Mouse (Mus musculus) left cerebral cortex, adult 18-20 months (tissue): Measurements from ENCODE around the gene C1qtnf5. TPM values are rescaled to one million over a fixed set of nuclear protein-coding genes. Genes with fewer than 3 reads are reported as not detected.
A peak's percentile ranks its signal among the peaks of the same experiment; 100 is the strongest.

Experiments used
- DNase-seq, 2 experiments: peaks; one replicate each; pipeline ENCODE4 v3.0.0; 2021 to 2022; ENCODE audit warnings: low spot score in 2 of 2, mixed read lengths in 1 of 2
- total RNA-seq, 2 experiments: library from RNA; stranded (reverse); gene quantifications; 2 replicates each; pipeline ENCODE4 v1.2.3; 2021

The C1qtnf5 gene
- total RNA-seq, 2 experiments from 2014 or later = 18.1 to 23.2 TPM

DNA sequence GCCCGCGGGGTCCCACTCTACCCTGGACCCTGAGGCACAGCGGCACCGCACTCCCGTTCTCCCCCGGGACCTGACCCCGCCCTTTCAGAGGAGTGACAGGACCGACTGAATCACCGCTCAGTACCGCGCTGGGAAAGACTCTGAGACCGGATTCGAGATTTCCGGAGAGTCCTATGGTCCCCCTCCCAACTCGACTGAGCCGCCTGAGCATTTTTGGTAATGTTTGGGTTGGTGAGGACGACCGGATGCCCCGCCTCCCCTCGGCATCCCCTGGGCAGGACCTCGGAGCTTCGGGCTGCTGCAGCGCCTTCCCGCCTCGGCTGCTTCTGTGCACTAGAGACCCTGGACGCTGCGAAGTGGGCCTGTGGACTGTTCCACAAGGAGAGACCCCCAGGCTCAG lies 23.0 kb downstream of the C1qtnf5 start:
- DNase-seq = no peak

DNA sequence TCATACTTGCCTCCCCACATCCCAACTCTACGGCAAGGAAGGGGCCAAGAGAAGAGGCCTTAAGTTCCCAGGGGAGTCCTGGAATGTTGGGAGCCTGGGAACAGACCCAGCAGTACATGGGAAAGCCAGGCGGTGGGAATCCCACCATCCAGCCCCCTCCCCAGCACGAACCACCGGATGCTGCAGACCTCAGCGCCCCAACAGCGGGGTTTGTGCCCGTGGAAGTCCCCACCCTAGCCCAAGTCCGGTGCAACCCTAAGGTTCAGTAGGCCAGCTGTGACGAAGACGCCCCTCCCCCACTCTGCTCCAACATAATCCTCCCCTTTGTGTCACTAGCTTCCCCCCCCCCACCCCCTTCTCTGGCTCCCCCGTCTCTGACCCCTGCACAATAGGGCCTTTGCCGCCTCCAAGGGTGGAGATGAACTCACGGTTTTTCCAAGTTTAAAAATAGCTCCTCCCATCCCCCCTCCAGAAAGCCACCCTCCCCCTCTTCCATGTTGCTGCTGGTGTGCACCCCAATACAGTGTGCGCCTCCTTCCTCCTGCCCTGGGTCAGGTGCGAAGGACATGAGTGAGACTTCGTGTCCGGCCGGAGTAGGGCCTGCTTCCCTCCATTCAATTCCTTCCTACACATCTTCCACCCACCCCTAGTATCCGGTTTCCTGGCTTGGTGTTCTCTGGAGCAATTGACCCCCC lies 23.7 kb downstream of the C1qtnf5 start:
- DNase-seq = peak in 1 of 2 experiments; percentile 27

DNA sequence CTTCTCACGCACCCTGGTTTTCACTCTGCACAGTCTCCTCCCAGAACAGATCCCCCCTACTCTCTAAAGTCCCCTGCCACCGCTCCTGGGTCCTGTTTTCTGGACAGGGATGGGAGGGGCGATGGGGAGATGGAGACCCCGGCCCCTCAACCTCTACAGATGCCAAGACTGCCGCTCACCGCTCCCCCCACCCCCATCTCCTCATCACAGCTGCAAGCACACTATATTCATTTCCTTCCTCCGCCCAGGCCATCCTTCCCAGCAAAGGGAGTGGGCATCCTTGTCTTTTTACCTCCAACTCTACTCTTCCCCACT lies 24.2 kb downstream of the C1qtnf5 start:
- no peak for DNase-seq

DNA sequence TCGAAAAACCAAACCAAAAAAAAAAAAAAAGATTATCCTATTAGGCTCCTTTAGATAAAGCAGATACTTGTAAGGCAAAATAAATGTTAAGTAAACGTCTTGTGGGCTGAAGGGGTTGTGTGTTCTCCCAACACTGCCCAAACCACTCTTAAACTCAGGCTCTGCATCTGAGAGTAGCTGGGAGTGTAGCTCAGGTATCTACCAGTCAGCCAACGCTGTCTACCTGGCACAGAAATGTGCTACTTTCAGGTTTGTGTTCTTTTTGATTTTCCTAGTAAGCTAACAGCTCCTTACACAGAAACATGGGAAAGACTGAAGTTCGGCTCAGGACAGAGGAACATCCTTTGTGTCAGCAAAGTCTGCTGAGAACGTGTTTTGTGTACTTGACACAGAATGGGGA lies 25.2 kb downstream of the C1qtnf5 start:
- DNase-seq = no peak

DNA sequence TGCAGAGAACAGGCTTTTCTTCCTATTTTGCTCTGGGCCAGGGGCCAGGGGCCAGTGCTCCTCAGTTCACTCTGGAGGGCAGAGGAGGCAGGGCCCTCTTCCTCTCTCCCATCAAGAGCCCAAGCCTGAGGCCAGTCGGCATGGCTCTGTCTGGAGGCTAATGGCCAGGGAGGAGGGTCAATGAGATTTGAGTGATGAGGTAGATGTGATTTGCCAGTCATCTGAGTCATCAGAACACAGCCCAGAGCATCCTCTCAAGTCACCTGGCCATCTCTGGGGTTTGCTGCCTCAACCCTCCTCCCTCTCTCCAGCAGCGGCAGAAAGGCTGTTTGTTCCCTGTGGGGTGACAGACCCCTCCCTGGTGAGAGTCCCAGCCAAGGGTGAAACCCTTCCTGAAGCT lies 26.2 kb downstream of the C1qtnf5 start:
- no peak for DNase-seq

DNA sequence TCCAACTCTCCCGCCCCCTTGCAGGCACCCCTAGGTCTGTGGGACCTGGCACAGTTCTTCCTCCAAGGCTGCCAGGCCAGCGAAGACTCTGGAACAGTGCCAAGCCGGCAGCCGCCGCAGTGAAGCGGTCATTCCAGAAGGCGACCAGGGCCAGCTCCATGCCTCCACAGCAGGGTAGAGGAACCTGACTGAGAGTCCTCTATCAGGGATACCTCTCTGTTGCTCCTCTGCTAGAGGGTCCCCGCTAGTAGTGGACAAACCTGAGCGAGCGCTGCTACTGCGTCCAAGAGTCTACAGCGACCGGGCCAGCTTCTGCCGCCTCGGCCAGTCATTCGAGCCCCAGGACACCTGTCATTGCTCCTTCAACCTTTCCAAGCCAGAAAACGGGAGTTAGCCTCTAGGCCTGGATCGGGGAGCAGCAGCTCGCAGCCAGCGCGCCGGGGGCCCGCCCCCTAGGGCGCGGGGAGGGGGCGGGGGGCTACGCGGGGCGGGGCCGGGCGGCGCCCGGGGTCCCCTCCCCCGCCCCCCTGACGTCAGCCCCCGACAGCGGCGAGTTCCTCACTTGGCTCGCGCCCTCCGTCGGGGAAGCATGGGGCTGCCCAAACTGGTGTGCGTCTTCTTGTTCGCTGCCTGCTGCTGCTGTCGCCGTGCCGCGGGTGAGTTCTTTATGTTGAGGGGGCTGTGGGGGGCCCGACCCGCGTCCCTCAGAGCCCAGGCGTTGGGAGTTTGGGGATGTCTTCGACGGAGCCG lies 27.2 kb downstream of the C1qtnf5 start, which contains the start of gene Mcam:
Gene Mcam, plus strand, starts transcription at position 369 of the 750 bp plus-strand sequence.
- no peak for DNase-seq

DNA sequence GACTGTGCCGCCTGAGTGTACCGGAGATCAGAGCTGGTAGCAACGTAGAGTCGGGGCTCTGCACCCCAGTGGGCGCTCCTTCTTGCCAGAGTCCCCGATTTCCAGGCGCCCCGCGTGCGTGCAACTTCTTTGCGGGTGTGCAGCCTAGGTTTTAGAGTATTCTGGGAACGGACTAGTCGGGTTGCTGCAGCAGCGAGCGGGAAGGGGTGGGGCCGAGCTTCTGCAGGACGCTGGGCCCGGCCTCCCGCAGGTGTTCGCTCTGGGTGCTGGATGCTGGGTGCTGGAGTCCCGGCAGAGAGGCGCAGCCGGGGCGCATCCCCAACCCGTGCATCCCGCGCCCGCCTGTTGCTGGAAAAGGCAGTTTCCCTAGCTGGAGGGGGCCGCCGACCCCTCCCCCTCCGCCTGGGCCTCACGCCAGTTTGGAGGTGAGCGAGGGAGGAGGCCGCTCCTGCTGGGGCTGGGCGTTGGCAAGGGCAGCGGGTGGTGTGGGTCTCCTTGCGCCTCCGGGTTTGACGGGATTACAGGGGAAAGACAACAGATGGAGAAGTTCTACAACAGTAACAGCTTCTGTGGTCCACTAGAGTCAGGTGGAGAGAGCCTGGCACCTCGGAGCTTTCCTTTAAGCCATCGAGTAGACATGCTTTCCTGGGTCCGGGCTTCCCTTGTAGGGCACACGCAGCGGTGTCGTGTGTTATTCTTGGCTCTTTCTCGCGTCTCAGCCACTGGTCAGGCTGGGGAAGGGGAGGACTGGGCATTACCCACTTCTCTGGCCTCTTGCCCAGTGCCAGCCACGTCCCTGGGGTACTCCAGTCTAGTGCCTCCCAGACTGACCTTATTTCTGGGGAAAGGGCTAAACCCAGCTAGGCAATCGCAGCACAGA lies 28.0 kb downstream of the C1qtnf5 start:
- no peak for DNase-seq

DNA sequence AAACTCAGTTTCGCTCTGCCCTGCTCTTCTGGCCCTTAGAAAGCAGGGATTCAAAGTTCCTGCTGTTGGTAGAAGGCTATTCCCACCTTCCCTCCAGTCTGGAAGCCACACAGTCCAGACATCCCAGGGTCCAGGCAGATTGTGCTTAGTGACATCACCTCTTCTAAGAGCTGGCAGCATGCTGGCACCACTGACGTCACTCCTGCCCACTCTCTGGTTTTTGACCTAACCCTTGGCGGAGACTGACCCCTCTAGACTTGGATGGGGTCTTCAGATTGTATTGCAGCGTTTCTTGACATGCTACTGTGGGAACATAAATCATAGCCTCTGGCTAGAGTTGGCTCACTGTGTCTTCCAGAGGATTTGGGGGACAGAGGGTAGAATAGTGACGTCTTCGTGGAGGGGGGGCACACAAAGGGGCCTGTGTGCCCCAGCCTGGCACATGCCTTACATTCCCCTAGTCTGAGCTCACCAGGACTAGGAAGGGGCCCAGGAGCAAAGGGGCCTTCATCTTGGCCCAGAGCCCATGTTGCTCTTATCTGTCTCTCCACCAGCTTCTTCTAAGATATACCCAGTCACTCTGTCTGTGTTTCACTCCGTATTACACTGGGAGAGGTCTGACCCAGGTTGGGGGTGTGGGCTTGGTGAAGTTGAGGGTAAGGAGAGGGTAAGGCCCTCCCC lies 28.8 kb downstream of the C1qtnf5 start:
- no peak for DNase-seq

DNA sequence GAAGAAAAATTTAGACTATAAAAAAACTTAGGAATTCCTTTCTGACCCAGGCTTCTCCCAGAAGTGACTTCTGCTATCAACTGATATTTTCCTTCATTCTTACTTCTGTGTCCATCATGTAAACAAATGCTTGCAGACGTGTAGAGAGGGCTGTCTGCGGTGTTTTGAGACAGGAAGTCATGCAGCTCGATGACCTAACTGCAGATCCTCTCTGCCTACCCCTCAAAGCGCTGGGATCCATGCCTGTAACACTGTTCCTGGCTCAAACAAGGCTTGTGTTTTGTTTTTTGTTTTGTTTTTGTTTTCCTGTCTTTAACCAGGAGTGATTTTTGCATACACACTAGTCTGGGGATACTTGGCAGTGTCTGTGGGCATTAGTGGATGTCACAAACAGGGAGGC lies 30.8 kb downstream of the C1qtnf5 start:
- DNase-seq = no peak

DNA sequence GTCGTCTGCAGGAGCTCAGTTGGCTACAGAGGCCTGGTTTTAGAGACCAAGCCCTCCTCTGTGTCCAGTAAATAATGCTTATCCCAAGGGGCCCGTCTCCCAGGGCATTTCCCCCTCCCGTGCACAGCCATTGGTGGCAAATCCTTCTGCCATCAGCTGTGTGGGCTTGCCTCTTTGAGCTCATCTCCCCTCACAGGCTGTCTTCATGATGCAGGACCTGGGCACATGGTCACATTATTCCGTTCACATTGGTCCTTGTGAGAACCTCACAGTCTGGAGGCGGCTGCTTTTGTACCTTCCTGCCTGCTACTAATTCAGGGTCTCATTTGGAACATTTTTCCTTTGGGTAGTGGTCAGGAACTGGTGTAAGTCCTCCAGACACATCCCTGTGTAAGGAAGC lies 34.9 kb downstream of the C1qtnf5 start:
- no peak for DNase-seq

DNA sequence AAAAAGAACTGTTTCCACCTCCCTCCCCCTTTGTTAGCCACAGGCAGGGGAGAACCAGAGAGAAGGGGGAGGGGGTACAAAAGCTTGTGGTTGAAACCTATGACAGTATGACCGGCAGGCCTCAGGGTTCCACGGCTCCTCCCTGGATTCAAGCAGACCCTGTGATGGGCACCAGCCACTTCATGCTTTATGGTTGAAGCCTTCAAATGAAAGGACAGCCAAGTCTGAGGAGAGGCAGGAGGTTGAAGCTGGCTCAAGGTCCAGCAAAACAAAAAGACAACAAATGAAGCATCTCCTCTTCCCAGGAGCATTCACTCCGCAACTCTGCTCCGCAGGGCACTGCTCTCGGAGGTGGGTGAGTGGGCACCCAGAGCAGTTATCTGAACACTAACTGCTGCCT lies 36.4 kb downstream of the C1qtnf5 start:
- DNase-seq = no peak

DNA sequence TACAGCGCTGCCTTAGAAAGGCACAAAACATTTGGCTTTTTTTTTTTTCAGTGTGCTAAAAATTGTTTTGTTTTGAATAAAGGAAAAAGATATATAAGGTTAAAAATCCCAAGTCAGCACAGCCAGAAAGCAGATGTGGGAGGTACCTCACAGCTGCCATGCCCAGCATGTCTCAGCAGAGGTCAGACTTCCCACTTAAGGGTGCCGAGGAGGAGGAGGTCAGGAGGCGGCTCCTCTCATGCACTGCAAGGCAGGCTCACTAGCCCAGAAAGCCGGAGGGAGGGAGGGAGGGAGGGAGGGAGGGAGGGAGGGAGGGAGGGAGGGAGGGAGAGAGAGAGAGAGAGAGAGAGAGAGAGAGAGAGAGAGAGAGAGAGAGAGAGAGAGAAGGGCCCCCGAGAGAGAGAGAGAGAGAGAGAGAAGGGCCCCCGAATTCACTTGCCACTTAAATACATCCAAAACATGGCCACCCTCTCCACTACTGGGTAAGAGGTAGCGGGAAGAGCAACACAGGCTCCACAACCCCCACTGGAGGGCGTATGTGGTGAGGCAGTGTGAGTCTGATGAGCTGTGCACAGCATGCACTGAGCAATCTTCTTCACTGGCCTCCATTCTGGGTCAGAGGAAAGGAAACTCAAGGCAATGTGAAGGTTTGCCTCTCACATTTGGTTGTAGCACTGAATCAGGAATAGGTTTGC lies 37.1 kb downstream of the C1qtnf5 start:
- DNase-seq = no peak

DNA sequence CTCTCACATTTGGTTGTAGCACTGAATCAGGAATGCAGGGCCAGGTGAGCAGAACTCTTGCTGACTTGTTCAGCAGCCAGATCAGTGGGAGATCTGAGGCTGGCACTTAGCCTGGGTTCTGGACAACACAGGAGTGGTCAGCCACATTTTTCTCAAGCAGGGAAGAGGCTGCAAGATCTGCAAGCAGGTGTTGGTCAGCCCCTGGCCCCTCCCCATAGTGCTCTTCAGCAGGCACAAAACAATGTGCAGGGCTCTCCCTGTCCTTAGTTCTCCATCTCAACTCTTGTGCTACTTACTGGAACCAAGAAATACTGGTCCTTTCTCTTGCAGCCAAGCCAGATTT lies 37.6 kb downstream of the C1qtnf5 start:
- DNase-seq = no peak

DNA sequence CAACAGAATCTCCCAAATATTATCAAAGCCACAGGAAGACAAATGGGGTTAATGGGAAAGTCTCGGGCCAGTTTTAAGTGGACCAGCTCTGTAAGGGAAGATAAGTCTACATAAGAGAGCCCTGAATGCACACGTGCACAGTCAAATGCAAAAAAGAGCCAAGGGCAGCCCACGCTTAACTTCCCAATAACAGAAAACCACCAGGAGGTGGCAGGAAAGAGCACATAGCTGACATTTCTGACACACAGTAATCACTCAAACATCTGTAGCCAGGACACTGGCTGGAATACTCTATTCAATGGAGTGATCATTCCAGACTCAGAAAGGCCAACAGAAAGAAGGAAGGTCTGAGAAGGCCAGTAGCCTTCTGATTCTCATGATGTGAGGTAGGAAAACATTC lies 40.2 kb downstream of the C1qtnf5 start:
- no peak for DNase-seq

Other genes starting within 250 kb of the C1qtnf5 start
- 100 to 1,000 TPM; 830 to 832 TPM for gene Thy1, start 63.9 kb upstream of the C1qtnf5 start, total RNA-seq
- gene Usp2, start 40.2 kb upstream of the C1qtnf5 start, total RNA-seq = 10 to 100 TPM; 79.1 to 86.3 TPM
- under 1 TPM in 1 of 2 experiments, not detected in 1; 0.16 TPM for gene Mfrp, start 5.5 kb upstream of the C1qtnf5 start, total RNA-seq
- under 1 TPM; 0.14 to 0.42 TPM for gene Gm49380, start 6.3 kb downstream of the C1qtnf5 start, total RNA-seq
- 10 to 100 TPM; 28.7 to 31.9 TPM for gene Rnf26, start 6.3 kb downstream of the C1qtnf5 start, total RNA-seq
- gene Mcam, start 27.2 kb downstream of the C1qtnf5 start, total RNA-seq = 10 to 100 TPM in 1 of 2 experiments, 1 to 10 TPM in 1; 8.7 to 10.3 TPM
- gene Cbl, start 126.8 kb downstream of the C1qtnf5 start, total RNA-seq = 10 to 100 TPM; 51.1 to 56.3 TPM
- gene Ccdc153, start 133.4 kb downstream of the C1qtnf5 start, total RNA-seq = 1 to 10 TPM in 1 of 2 experiments, not detected in 1; 1.8 TPM
- under 1 TPM; 0.75 to 0.81 TPM for gene Pdzd3, start 144.2 kb downstream of the C1qtnf5 start, total RNA-seq
- 10 to 100 TPM in 1 of 2 experiments, 1 to 10 TPM in 1; 9.0 to 10.4 TPM for gene Nlrx1, start 161.4 kb downstream of the C1qtnf5 start, total RNA-seq
- 10 to 100 TPM; 56.0 to 63.2 TPM for gene Abcg4, start 181.4 kb downstream of the C1qtnf5 start, total RNA-seq
- 10 to 100 TPM; 29.1 to 36.1 TPM for gene Hinfp, start 198.4 kb downstream of the C1qtnf5 start, total RNA-seq
- gene C2cd2l, start 213.0 kb downstream of the C1qtnf5 start, total RNA-seq = 100 to 1,000 TPM; 188 to 207 TPM
- gene Dpagt1, start 218.8 kb downstream of the C1qtnf5 start, total RNA-seq = 10 to 100 TPM; 13.4 to 16.3 TPM
- 10 to 100 TPM; 51.3 to 54.1 TPM for gene H2afx, start 227.4 kb downstream of the C1qtnf5 start, total RNA-seq
- 10 to 100 TPM; 18.1 to 19.7 TPM for gene Hmbs, start 237.0 kb downstream of the C1qtnf5 start, total RNA-seq